31 mouse cellular contexts compared by ENCODE assay signal in the genomic region with DNA sequence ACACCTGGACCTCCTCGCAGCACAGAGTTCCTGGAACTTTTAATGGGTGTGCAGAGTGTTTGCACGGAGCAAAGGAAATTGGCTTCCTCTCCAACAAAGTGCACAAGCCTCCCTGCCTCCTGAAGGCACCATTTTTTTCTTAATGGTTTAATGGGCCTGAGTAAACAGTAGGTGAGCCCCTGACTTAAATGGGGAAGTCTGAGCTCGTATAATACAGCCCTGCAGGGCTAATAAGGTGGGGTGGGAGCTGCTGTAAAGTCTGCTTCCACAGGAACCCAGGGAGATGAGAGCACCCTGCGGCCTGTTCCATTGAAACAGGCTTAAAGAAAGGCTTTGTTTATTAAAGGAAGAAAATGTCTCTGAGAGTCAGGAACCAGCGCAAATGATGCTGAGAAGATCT. TPM values are rescaled to one million over a fixed set of nuclear protein-coding genes. Genes with fewer than 3 reads are reported as not detected.
DNase-seq lines count a peak whose midpoint lies in the region; ATAC-seq and TF ChIP-seq lines count a peak whose summit lies in the region.
"Had no signal": no experiment of that assay in that cellular context is flagged by ENCODE, and none has a peak within 500 bp of the region (broad histone marks: within the 10 kb centered on the region; RNA-seq: fewer than 3 reads in every experiment).

No protein-coding gene starts in this region.

- peaks cover 81% of the 10 kb centered on the region for H3K4me1 ChIP-seq in forebrain, embryonic 13.5 days
- H3K4me1 ChIP-seq in forebrain, embryonic 16.5 days (replicated peaks; ENCODE audit: control insufficient read depth, insufficient read depth, low read length): peaks cover 37% of the 10 kb centered on the region
- 0 out of 2 replicates have a peak, but pooled peaks cover 7% of the 10 kb centered on the region for H3K4me1 ChIP-seq in intestine, embryonic 15.5 days (replicated peaks)
- H3K4me1 ChIP-seq in intestine, embryonic 16.5 days (ENCODE audit: control insufficient read depth, insufficient read depth, low read length): peaks cover 7% of the 10 kb centered on the region
- H3K4me1 ChIP-seq in limb, embryonic 14.5 days (ENCODE audit: control insufficient read depth, insufficient read depth, low read length): peaks cover 11% of the 10 kb centered on the region
- H3K4me1 ChIP-seq: lung, embryonic 15.5 days had no signal

- peak overlapping the region; percentile 2; the same call in 1 of the 2 replicates for H3K27ac ChIP-seq in forebrain, embryonic 13.5 days
- no peak overlapping the region for H3K27ac ChIP-seq in forebrain, embryonic 16.5 days (ENCODE audit: low read length)
- no peak overlapping the region for H3K27ac ChIP-seq in intestine, embryonic 15.5 days
- no peak overlapping the region for H3K27ac ChIP-seq in intestine, embryonic 16.5 days (ENCODE audit: low read length)
- H3K27ac ChIP-seq in limb, embryonic 14.5 days (replicated peaks; ENCODE audit: low read depth, low read length): no peak overlapping the region; the same call in 1 of the 2 replicates
- H3K27ac ChIP-seq: hindbrain, embryonic 13.5 days; liver, embryonic 15.5 days; lung, embryonic 15.5 days; midbrain, embryonic 12.5 days; neural tube, embryonic 12.5 days had no signal

- ATAC-seq in forebrain, embryonic 13.5 days: no peak
- no peak for ATAC-seq in forebrain, embryonic 16.5 days
- peak; percentile 35; the same call in 1 of the 2 replicates for ATAC-seq in intestine, embryonic 15.5 days
- ATAC-seq in intestine, embryonic 16.5 days: no peak
- peak; percentile 24; the same call in 1 of the 2 replicates for ATAC-seq in limb, embryonic 14.5 days (ENCODE audit: low FRiP score, low read depth)
- ATAC-seq: CD4-positive, CD25-positive, alpha-beta regulatory T cell, adult 4 months had no signal

- TF ChIP-seq POLR2A in limb, embryonic 14.5 days (IDR thresholded peaks at IDR 0.05; ENCODE audit: borderline replicate concordance, extremely low read depth, insufficient read depth, insufficient read length): no peak

- H3K9me3 ChIP-seq in forebrain, embryonic 13.5 days (replicated peaks): no peaks in the 10 kb centered on the region
- no peaks in the 10 kb centered on the region for H3K9me3 ChIP-seq in forebrain, embryonic 16.5 days (ENCODE audit: control insufficient read depth, low read length)
- H3K9me3 ChIP-seq in intestine, embryonic 15.5 days: no peaks in the 10 kb centered on the region
- no peaks in the 10 kb centered on the region for H3K9me3 ChIP-seq in intestine, embryonic 16.5 days (ENCODE audit: control insufficient read depth, low read length)
- H3K9me3 ChIP-seq in limb, embryonic 14.5 days (ENCODE audit: control insufficient read depth, low read length): no peaks in the 10 kb centered on the region
- H3K9me3 ChIP-seq: hindbrain, embryonic 13.5 days; liver, embryonic 15.5 days; lung, embryonic 15.5 days; midbrain, embryonic 12.5 days; neural tube, embryonic 12.5 days had no signal

- H3K4me2 ChIP-seq in forebrain, embryonic 13.5 days: no peak overlapping the region
- no peak overlapping the region for H3K4me2 ChIP-seq in forebrain, embryonic 16.5 days (ENCODE audit: low read length)
- no peak overlapping the region for H3K4me2 ChIP-seq in intestine, embryonic 15.5 days (replicated peaks)
- H3K4me2 ChIP-seq in intestine, embryonic 16.5 days (ENCODE audit: low read depth, low read length): no peak overlapping the region
- no peak overlapping the region for H3K4me2 ChIP-seq in limb, embryonic 14.5 days (replicated peaks; ENCODE audit: low read depth, low read length, severe bottlenecking)
- H3K4me2 ChIP-seq: heart, embryonic 11.5 days; hindbrain, embryonic 13.5 days; liver, embryonic 15.5 days; lung, embryonic 15.5 days; midbrain, embryonic 12.5 days; neural tube, embryonic 12.5 days had no signal

- no peaks in the 10 kb centered on the region for H3K27me3 ChIP-seq in forebrain, embryonic 13.5 days
- no peaks in the 10 kb centered on the region for H3K27me3 ChIP-seq in forebrain, embryonic 16.5 days (replicated peaks; ENCODE audit: control insufficient read depth, insufficient read depth, low read length)
- no peaks in the 10 kb centered on the region for H3K27me3 ChIP-seq in intestine, embryonic 15.5 days (replicated peaks)
- H3K27me3 ChIP-seq in intestine, embryonic 16.5 days (replicated peaks; ENCODE audit: control insufficient read depth, insufficient read depth, low read length): no peaks in the 10 kb centered on the region
- no peaks in the 10 kb centered on the region for H3K27me3 ChIP-seq in limb, embryonic 14.5 days (ENCODE audit: control insufficient read depth, insufficient read depth, low read length)
- H3K27me3 ChIP-seq: liver, embryonic 15.5 days; lung, embryonic 15.5 days; neural tube, embryonic 12.5 days had no signal

- H3K4me3 ChIP-seq in forebrain, embryonic 13.5 days: no peak overlapping the region
- no peak overlapping the region for H3K4me3 ChIP-seq in forebrain, embryonic 16.5 days (replicated peaks; ENCODE audit: low read length)
- H3K4me3 ChIP-seq in intestine, embryonic 15.5 days (replicated peaks): no peak overlapping the region
- H3K4me3 ChIP-seq in intestine, embryonic 16.5 days (ENCODE audit: low read length): no peak overlapping the region
- no peak overlapping the region for H3K4me3 ChIP-seq in limb, embryonic 14.5 days (replicated peaks; ENCODE audit: low read length)
- H3K4me3 ChIP-seq: erythroblast, embryonic 14.5 days; hindbrain, embryonic 13.5 days; liver, embryonic 15.5 days; lung, embryonic 15.5 days; midbrain, embryonic 12.5 days; myocyte; neural tube, embryonic 12.5 days had no signal

- peak overlapping the region; percentile 37; the same call in 1 of the 2 replicates for H3K9ac ChIP-seq in forebrain, embryonic 13.5 days
- no peak overlapping the region for H3K9ac ChIP-seq in forebrain, embryonic 16.5 days (replicated peaks; ENCODE audit: low read depth, low read length)
- no peak overlapping the region for H3K9ac ChIP-seq in intestine, embryonic 15.5 days
- no peak overlapping the region for H3K9ac ChIP-seq in intestine, embryonic 16.5 days (ENCODE audit: low read depth, low read length)
- no peak overlapping the region for H3K9ac ChIP-seq in limb, embryonic 14.5 days (ENCODE audit: low read depth, low read length, severe bottlenecking)
- H3K9ac ChIP-seq: hindbrain, embryonic 13.5 days; liver, embryonic 15.5 days; lung, embryonic 15.5 days; midbrain, embryonic 12.5 days; neural tube, embryonic 12.5 days had no signal

- WGBS in forebrain, embryonic 13.5 days: 12% methylated on average over 5 of the region's 5 CpGs
- WGBS in forebrain, embryonic 16.5 days: 20% methylated on average over 5 of the region's 5 CpGs
- 21% methylated on average over 5 of the region's 5 CpGs for WGBS in intestine, embryonic 15.5 days
- 24% methylated on average over 5 of the region's 5 CpGs for WGBS in intestine, embryonic 16.5 days
- 13% methylated on average over 5 of the region's 5 CpGs for WGBS in limb, embryonic 14.5 days

- DNase-seq in hindlimb bud, embryonic 11.5 days (ENCODE audit: extremely low spot score, low read depth, low spot score): peak; percentile 14
- no peak for DNase-seq in limb, embryonic 14.5 days (ENCODE audit: low spot score)
- no peak for DNase-seq in kidney, postnatal 14 days
- DNase-seq: adrenal gland, postnatal 25 days; cerebellum, adult 2 months; cerebellum, postnatal 14 days; gastrocnemius, postnatal 25 days; heart, adult 18-20 months; heart, postnatal 4 days; kidney, adult 11 months; kidney, postnatal 25 days; right cerebral cortex, adult 18-20 months; spleen, adult 18-20 months; thymus, adult 2 months; thymus, postnatal 36 days had no signal

- H3K36me3 ChIP-seq in forebrain, embryonic 13.5 days (ENCODE audit: poor library complexity, severe bottlenecking): no peaks in the 10 kb centered on the region
- H3K36me3 ChIP-seq in forebrain, embryonic 16.5 days (ENCODE audit: control insufficient read depth, insufficient read depth): no peaks in the 10 kb centered on the region
- H3K36me3 ChIP-seq in intestine, embryonic 15.5 days: no peaks in the 10 kb centered on the region
- no peaks in the 10 kb centered on the region for H3K36me3 ChIP-seq in intestine, embryonic 16.5 days (ENCODE audit: control insufficient read depth, insufficient read depth, low read length)
- no peaks in the 10 kb centered on the region for H3K36me3 ChIP-seq in limb, embryonic 14.5 days (ENCODE audit: control insufficient read depth, insufficient read depth, low read length)
- H3K36me3 ChIP-seq: hindbrain, embryonic 13.5 days; liver, embryonic 15.5 days; lung, embryonic 15.5 days; midbrain, embryonic 12.5 days; neural tube, embryonic 12.5 days had no signal

RNA-seq across cellular contexts. Expression of a gene that starts 19.5 kb away (rescaled TPM):
- 0.30 and 0.38 TPM in 2 replicates for polyA plus RNA-seq in forebrain, embryonic 13.5 days (2015; fragmentation: Nextera tagmentation; extraction: Ambion mirVana)
- polyA plus RNA-seq in forebrain, embryonic 16.5 days (2015; fragmentation: Nextera tagmentation; extraction: Ambion mirVana): 0.26 and 0.27 TPM in 2 replicates
- 0.04 TPM in 1 of 2 replicates, not detected in the other for polyA plus RNA-seq in intestine, embryonic 15.5 days (2015; fragmentation: Nextera tagmentation; extraction: Ambion mirVana)
- polyA plus RNA-seq in intestine, embryonic 16.5 days (2015; fragmentation: Nextera tagmentation; extraction: Ambion mirVana): 0.04 TPM in 1 of 2 replicates, not detected in the other
- polyA plus RNA-seq in limb, embryonic 14.5 days (2012; rRNA removed): 0.06 and 0.08 TPM in 2 replicates
- polyA plus RNA-seq in limb, embryonic 14.5 days (2014; fragmentation: Nextera tagmentation; extraction: Ambion mirVana): 0.08 and 0.10 TPM in 2 replicates
- polyA plus RNA-seq: cortical plate, adult 2 months; erythroblast, embryonic 14.5 days; heart, embryonic 16.5 days; liver, adult 2 months; lung, embryonic 15.5 days had no signal

RNA-seq across cellular contexts. Expression of a gene that starts 50.0 kb away (rescaled TPM):
- polyA plus RNA-seq in forebrain, embryonic 13.5 days (2015; fragmentation: Nextera tagmentation; extraction: Ambion mirVana): 67.7 and 76.8 TPM in 2 replicates
- polyA plus RNA-seq in forebrain, embryonic 16.5 days (2015; fragmentation: Nextera tagmentation; extraction: Ambion mirVana): 85.2 and 89.8 TPM in 2 replicates
- polyA plus RNA-seq in intestine, embryonic 15.5 days (2015; fragmentation: Nextera tagmentation; extraction: Ambion mirVana): 38.2 and 41.6 TPM in 2 replicates
- 34.0 and 36.7 TPM in 2 replicates for polyA plus RNA-seq in intestine, embryonic 16.5 days (2015; fragmentation: Nextera tagmentation; extraction: Ambion mirVana)
- polyA plus RNA-seq in limb, embryonic 14.5 days (2012; rRNA removed): 62.9 and 68.7 TPM in 2 replicates
- 50.5 and 55.6 TPM in 2 replicates for polyA plus RNA-seq in limb, embryonic 14.5 days (2014; fragmentation: Nextera tagmentation; extraction: Ambion mirVana)

Comparison
In these comparisons a context has a peak if more than half of its experiments do, and no peak if none do; other contexts are left out.
1. ATAC-seq: peak in intestine, embryonic 15.5 days (single experiment) and limb, embryonic 14.5 days (single experiment); none in forebrain, embryonic 13.5 days (single experiment), forebrain, embryonic 16.5 days (single experiment) and intestine, embryonic 16.5 days (single experiment).